Mouse (Mus musculus): ENCODE results near the gene Tmem221. TPM values are rescaled to one million over a fixed set of nuclear protein-coding genes. Genes with fewer than 3 reads are reported as not detected.

The Tmem221 gene
- polyA plus RNA-seq, 1 experiment = 0.86 TPM

DNA sequence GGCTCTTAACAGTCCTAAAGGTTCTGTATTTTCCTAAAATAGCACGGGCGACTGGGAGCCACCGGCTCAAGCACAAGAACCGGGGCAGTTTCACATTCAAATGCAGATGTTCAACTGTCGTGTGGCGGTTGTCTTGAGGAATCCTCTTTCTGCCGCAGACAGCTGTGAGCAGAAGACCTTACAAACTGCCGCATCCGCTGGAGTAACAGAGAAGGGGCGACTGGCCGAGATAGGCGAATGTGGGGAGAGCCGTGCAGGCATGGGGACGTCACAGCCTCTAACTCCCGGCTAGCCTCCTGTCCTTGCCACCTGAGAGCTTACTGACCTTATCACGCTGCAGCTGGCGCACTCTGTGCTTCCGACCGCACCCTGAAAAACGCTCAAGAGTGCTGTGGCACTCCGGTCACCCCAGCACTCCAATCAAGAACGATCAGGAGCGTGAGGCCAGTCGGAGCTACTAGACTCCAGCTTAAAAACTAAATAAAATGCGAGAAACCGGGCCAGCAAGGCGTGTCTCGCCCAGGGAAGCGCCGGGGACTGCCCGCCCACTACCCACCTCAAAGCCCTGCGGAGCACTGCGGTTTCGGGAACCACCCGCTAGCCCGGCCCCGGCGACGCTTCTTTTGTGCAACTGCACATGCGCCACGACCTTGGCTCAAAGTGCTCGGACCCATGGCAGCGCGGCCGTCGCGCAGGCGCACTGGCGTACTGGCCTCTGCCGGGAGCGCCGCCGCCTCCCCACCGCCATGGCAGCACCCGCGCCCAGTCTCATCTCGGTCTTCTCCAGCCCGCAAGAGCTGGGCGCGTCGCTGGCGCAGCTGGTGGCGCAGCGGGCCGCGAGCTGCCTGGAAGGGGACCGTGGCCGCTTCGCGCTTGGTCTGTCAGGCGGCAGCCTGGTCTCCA, 33.1 kb upstream of the Tmem221 start, which contains the start of gene Pgls:
Gene Pgls, plus strand, starts transcription at position 706 of the 903 bp plus-strand sequence.
- peaks cover 13% of the 10 kb centered on the region for H3K4me1 ChIP-seq (ENCODE audit: control insufficient read depth, insufficient read depth, low read length)
- peak; percentile 86 for TF ChIP-seq POLR2A (IDR thresholded peaks at IDR 0.05; ENCODE audit: control insufficient read depth, low read depth, low read length)
- no peak for TF ChIP-seq CTCF (IDR thresholded peaks at IDR 0.05; ENCODE audit: control insufficient read depth, insufficient read depth, insufficient replicate concordance, low read depth, low read length)
- H3K4me3 ChIP-seq (ENCODE audit: control insufficient read depth, low read depth, low read length) = peak within 1 kb of the TSS; percentile 83
- H3K36me3 ChIP-seq (ENCODE audit: control insufficient read depth, insufficient read depth, low read length) = no peaks in the 10 kb centered on the region
- no peaks in the 10 kb centered on the region for H3K27me3 ChIP-seq (ENCODE audit: control insufficient read depth, insufficient read depth, low read length)
- peak within 1 kb of the TSS; percentile 76 for H3K27ac ChIP-seq (ENCODE audit: control insufficient read depth, insufficient read depth, low read depth, low read length)

- TF ChIP-seq CTCF (IDR thresholded peaks at IDR 0.05; ENCODE audit: control insufficient read depth, insufficient read depth, insufficient replicate concordance, low read depth, low read length) = no peak
- TF ChIP-seq POLR2A (IDR thresholded peaks at IDR 0.05; ENCODE audit: control insufficient read depth, low read depth, low read length) = no peak
- Histone ChIP-seq H3K27me3 (ENCODE audit: control insufficient read depth, insufficient read depth, low read length) (no peaks in the 10 kb centered on the region), H3K36me3 (ENCODE audit: control insufficient read depth, insufficient read depth, low read length) (no peaks in the 10 kb centered on the region), H3K27ac (ENCODE audit: control insufficient read depth, insufficient read depth, low read depth, low read length) (no peak overlapping the region), H3K4me1 (ENCODE audit: control insufficient read depth, insufficient read depth, low read length) (peaks cover 13% of the 10 kb centered on the region), H3K4me3 (ENCODE audit: control insufficient read depth, low read depth, low read length) (peak overlapping the region; percentile 83; the same call in 1 of the 2 replicates)
These were observed 32.3 kb upstream of the Tmem221 start for GRCm38 (mm10) chr8:71591017-71591416.

DNA sequence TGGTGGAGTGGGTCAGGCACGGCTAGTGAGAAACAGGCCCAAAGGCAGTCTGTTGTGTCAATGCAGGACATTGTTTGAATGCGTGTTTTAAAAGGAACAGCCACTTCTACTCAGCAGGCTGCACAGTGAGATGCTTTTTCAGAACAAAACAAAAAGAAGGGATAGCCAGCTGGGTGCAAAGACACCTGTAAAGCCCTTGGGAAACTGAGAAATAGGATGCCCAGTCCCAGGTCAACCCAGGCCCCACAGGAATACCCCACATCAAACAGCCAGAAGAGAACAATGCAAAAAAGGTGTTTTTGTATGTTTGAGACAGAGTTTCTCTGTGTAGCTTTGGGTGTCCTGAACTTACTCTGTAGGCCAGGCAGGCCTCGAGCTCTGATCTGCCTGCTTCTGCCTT, 30.1 kb upstream of the Tmem221 start:
- Histone ChIP-seq H3K4me1 (ENCODE audit: control insufficient read depth, insufficient read depth, low read length) (peaks cover 10% of the 10 kb centered on the region), H3K27me3 (ENCODE audit: control insufficient read depth, insufficient read depth, low read length) (no peaks in the 10 kb centered on the region), H3K36me3 (ENCODE audit: control insufficient read depth, insufficient read depth, low read length) (no peaks in the 10 kb centered on the region; the same call in 1 of the 2 replicates), H3K4me3 (ENCODE audit: control insufficient read depth, low read depth, low read length) (no peak overlapping the region), H3K27ac (ENCODE audit: control insufficient read depth, insufficient read depth, low read depth, low read length) (no peak overlapping the region)
- TF ChIP-seq POLR2A (IDR thresholded peaks at IDR 0.05; ENCODE audit: control insufficient read depth, low read depth, low read length) = no peak
- no peak for TF ChIP-seq CTCF (IDR thresholded peaks at IDR 0.05; ENCODE audit: control insufficient read depth, insufficient read depth, insufficient replicate concordance, low read depth, low read length)

- TF ChIP-seq CTCF (IDR thresholded peaks at IDR 0.05; ENCODE audit: control insufficient read depth, insufficient read depth, insufficient replicate concordance, low read depth, low read length) (peak; percentile 49; the same call in 1 of the 2 replicates), POLR2A (IDR thresholded peaks at IDR 0.05; ENCODE audit: control insufficient read depth, low read depth, low read length) (no peak)
- Histone ChIP-seq H3K27ac (ENCODE audit: control insufficient read depth, insufficient read depth, low read depth, low read length) (no peak overlapping the region), H3K27me3 (ENCODE audit: control insufficient read depth, insufficient read depth, low read length) (no peaks in the 10 kb centered on the region), H3K36me3 (ENCODE audit: control insufficient read depth, insufficient read depth, low read length) (no peaks in the 10 kb centered on the region; the same call in 1 of the 2 replicates), H3K4me3 (ENCODE audit: control insufficient read depth, low read depth, low read length) (no peak overlapping the region), H3K4me1 (ENCODE audit: control insufficient read depth, insufficient read depth, low read length) (peaks cover 7% of the 10 kb centered on the region)
These were observed 28.2 kb upstream of the Tmem221 start for GRCm38 (mm10) chr8:71586891-71587290.

GRCm38 (mm10) chr8:71580201-71580600, 21.5 kb upstream of the Tmem221 start:
- peaks cover 4% of the 10 kb centered on the region for H3K4me1 ChIP-seq (ENCODE audit: control insufficient read depth, insufficient read depth, low read length)
- no peaks in the 10 kb centered on the region; the same call in 1 of the 2 replicates for H3K36me3 ChIP-seq (ENCODE audit: control insufficient read depth, insufficient read depth, low read length)
- H3K27me3 ChIP-seq (ENCODE audit: control insufficient read depth, insufficient read depth, low read length) = no peaks in the 10 kb centered on the region
- H3K27ac ChIP-seq (ENCODE audit: control insufficient read depth, insufficient read depth, low read depth, low read length) = no peak overlapping the region
- TF ChIP-seq POLR2A (IDR thresholded peaks at IDR 0.05; ENCODE audit: control insufficient read depth, low read depth, low read length) = no peak
- no peak for TF ChIP-seq CTCF (IDR thresholded peaks at IDR 0.05; ENCODE audit: control insufficient read depth, insufficient read depth, insufficient replicate concordance, low read depth, low read length)
- H3K4me3 ChIP-seq (ENCODE audit: control insufficient read depth, low read depth, low read length) = peak overlapping the region; percentile 64

- H3K4me3 ChIP-seq (ENCODE audit: control insufficient read depth, low read depth, low read length) = no peak overlapping the region
- no peaks in the 10 kb centered on the region for H3K27me3 ChIP-seq (ENCODE audit: control insufficient read depth, insufficient read depth, low read length)
- H3K36me3 ChIP-seq (ENCODE audit: control insufficient read depth, insufficient read depth, low read length) = no peaks in the 10 kb centered on the region; the same call in 1 of the 2 replicates
- H3K4me1 ChIP-seq (ENCODE audit: control insufficient read depth, insufficient read depth, low read length) = peaks cover 4% of the 10 kb centered on the region
- no peak overlapping the region for H3K27ac ChIP-seq (ENCODE audit: control insufficient read depth, insufficient read depth, low read depth, low read length)
- no peak for TF ChIP-seq CTCF (IDR thresholded peaks at IDR 0.05; ENCODE audit: control insufficient read depth, insufficient read depth, insufficient replicate concordance, low read depth, low read length)
- no peak for TF ChIP-seq POLR2A (IDR thresholded peaks at IDR 0.05; ENCODE audit: control insufficient read depth, low read depth, low read length)
These were observed 20.8 kb upstream of the Tmem221 start for GRCm38 (mm10) chr8:71579476-71579875.

DNA sequence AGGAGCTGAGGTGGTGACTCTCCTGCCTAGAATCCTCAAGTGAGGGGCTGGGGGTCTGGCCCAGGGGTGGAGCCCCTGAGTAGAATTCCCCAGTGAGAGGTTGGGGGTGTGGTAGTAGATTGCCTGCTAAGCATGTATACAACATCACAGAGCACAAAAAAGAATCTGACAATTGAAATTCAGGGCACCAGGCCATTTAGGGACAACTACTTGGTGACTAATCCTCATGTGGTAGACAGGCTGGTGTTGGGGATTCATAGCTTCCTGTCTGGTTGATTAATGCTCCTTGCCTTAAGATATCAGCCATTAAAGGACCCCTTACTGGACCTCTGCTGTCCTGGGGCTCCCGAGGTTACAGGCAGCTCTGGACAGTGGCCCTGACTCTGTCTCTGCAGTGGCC, 20.3 kb upstream of the Tmem221 start:
- Histone ChIP-seq H3K4me3 (ENCODE audit: control insufficient read depth, low read depth, low read length) (no peak overlapping the region), H3K27me3 (ENCODE audit: control insufficient read depth, insufficient read depth, low read length) (no peaks in the 10 kb centered on the region), H3K36me3 (ENCODE audit: control insufficient read depth, insufficient read depth, low read length) (no peaks in the 10 kb centered on the region; the same call in 1 of the 2 replicates), H3K27ac (ENCODE audit: control insufficient read depth, insufficient read depth, low read depth, low read length) (no peak overlapping the region), H3K4me1 (ENCODE audit: control insufficient read depth, insufficient read depth, low read length) (peaks cover 4% of the 10 kb centered on the region)
- TF ChIP-seq POLR2A (IDR thresholded peaks at IDR 0.05; ENCODE audit: control insufficient read depth, low read depth, low read length) (no peak), CTCF (IDR thresholded peaks at IDR 0.05; ENCODE audit: control insufficient read depth, insufficient read depth, insufficient replicate concordance, low read depth, low read length) (no peak)
